Mouse (Mus musculus) heart, embryonic 11.5 days (tissue): ENCODE measurements around the gene Gm20696. TPM values are rescaled to one million over a fixed set of nuclear protein-coding genes. Genes with fewer than 3 reads are reported as not detected.

Source experiments
- ATAC-seq: fragments of 200-750 bp; cut with Nextera tagmentation; replicated peaks from 2 replicates; pipeline ENCODE4 v1.8.0; 2017; ENCODE audit warnings: moderate library complexity; ENCODE audit not compliant: insufficient number of reproducible peaks, low FRiP score, low TSS enrichment
- H3K27ac ChIP-seq: fragments of 300-500 bp; sonication (generic); 2 replicates; pipeline ENCODE4 v1.5.1; 2014; ENCODE audit warnings: mild to moderate bottlenecking, low read depth, low read length
- H3K27me3 ChIP-seq: fragments of 300-500 bp; sonication (generic); 2 replicates; pipeline ENCODE4 v1.6.1; 2014; ENCODE audit warnings: mild to moderate bottlenecking, low read length, mixed read lengths; ENCODE audit not compliant: control insufficient read depth, insufficient read depth
- H3K36me3 ChIP-seq: fragments of 300-500 bp; sonication (generic); 2 replicates; pipeline ENCODE4 v1.6.1; 2014; ENCODE audit warnings: mild to moderate bottlenecking, low read length, moderate library complexity, mixed read lengths; ENCODE audit not compliant: control insufficient read depth, insufficient read depth
- H3K4me1 ChIP-seq: fragments of 300-500 bp; sonication (generic); 2 replicates; pipeline ENCODE4 v1.6.1; 2014; ENCODE audit warnings: low read length; ENCODE audit not compliant: control insufficient read depth, insufficient read depth
- H3K4me2 ChIP-seq: fragments of 300-500 bp; sonication (generic); 2 replicates; pipeline ENCODE4 v1.6.1; 2014; ENCODE audit warnings: mild to moderate bottlenecking, moderate library complexity
- H3K4me3 ChIP-seq: fragments of 300-500 bp; sonication (generic); 2 replicates; pipeline ENCODE4 v1.5.1; 2014; ENCODE audit warnings: low read depth, low read length
- H3K9ac ChIP-seq: fragments of 300-500 bp; sonication (generic); 2 replicates; pipeline ENCODE4 v1.6.1; 2014; ENCODE audit warnings: mild to moderate bottlenecking, low read depth, low read length, moderate library complexity
- H3K9me3 ChIP-seq: fragments of 300-500 bp; sonication (generic); replicated peaks from 2 replicates; pipeline ENCODE4 v1.6.1; 2016; ENCODE audit warnings: low read length; ENCODE audit not compliant: control insufficient read depth
- WGBS: fragments of 180-500 bp; shearing (Covaris S2); extraction: QIAGEN DNeasy Blood & Tissue Kit; methylation state at CpG from one replicate; pipeline ENCODE4 v1.1.7; 2014; ENCODE audit not compliant: insufficient replicate concordance; 5-methylcytosine and 5-hydroxymethylcytosine counted together
- polyA plus RNA-seq: library from polyadenylated mRNA; unstranded; fragments of >200 nt; fragmentation: Nextera tagmentation; extraction: Ambion mirVana; gene quantifications from 2 replicates; pipeline ENCODE4 v1.2.1, GENCODE M21; 2014

Gm20696 gene
- polyA plus RNA-seq, 1 experiment from 2014 or later = 4.0 TPM

DNA sequence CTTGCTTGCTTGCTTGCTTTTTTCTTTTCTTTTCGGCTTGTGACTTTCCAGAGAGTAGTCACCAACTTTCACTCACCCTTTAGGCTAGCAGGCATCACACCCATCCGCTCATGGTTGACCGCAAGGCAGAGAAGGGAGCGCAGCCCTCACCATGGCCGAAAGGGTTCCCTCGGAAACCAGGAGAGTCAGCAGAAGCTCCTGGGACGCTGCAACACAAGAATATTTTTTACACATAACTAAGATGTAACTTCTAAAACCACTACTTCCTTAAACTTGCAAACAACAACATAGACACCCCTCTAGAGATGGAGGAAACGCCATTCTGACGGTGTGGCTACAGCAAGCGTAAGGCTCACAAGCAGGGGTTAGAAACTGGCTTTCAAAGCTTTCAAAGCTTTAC, 231.5 kb downstream of the Gm20696 start:
- Histone ChIP-seq H3K36me3 (0 out of 2 replicates have a peak, but pooled peaks cover 3% of the 10 kb centered on the region), H3K4me1 (peaks cover 14% of the 10 kb centered on the region), H3K4me2 (no peak overlapping the region), H3K27me3 (no peaks in the 10 kb centered on the region), H3K9me3 (no peaks in the 10 kb centered on the region), H3K9ac (no peak overlapping the region), H3K27ac (no peak overlapping the region), H3K4me3 (no peak overlapping the region)
- 90% methylated on average over 10 of the region's 10 CpGs for WGBS
- ATAC-seq = no peak

DNA sequence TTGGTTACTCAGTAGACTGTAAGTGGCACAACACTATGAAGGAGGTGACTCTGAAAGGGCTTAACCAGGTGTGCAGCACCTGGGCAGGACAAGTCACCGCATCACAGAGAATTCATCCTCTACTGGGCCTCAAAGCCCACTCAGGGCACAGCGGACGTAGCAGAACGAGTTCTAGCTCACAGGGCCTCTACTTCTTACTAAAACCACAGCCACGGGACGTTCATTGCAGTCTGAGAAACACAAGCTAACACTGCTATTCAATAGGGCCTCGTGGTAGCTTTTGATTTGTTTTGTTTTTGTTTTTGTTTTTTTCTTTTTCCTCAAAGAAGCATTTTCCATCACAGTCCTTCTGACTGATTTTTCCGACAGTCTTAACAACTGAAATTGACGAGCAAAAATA, 233.6 kb downstream of the Gm20696 start:
- Histone ChIP-seq H3K27ac (no peak overlapping the region), H3K4me2 (no peak overlapping the region), H3K4me1 (no peaks in the 10 kb centered on the region), H3K9me3 (no peaks in the 10 kb centered on the region), H3K27me3 (no peaks in the 10 kb centered on the region), H3K9ac (no peak overlapping the region), H3K36me3 (0 out of 2 replicates have a peak, but pooled peaks cover 3% of the 10 kb centered on the region), H3K4me3 (no peak overlapping the region)
- no peak for ATAC-seq
- WGBS = 84% methylated on average over 9 of the region's 9 CpGs

DNA sequence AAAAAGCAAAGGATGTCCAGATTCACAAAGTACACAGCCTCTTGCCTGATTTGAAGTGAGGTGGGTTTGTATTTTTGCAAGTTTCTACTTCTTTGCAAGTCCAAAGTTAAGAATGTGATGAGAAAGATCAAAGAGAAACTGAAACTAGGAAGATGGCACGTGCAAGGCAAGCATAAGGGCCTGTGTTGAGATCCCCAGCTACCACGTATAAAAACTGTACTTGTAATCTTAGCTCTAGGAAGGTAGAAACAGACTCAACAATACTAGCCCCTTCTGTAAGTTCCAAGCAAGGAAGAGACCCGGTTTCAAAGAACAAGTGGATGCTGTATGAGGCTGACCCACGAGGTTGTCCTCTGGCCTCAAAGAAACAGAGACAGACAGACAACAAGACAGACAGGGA, 234.7 kb downstream of the Gm20696 start:
- no peaks in the 10 kb centered on the region for H3K9me3 ChIP-seq
- H3K9ac ChIP-seq = no peak overlapping the region
- no peaks in the 10 kb centered on the region for H3K27me3 ChIP-seq
- H3K4me3 ChIP-seq = no peak overlapping the region
- ATAC-seq = no peak
- H3K27ac ChIP-seq = no peak overlapping the region
- 75% methylated on average over 4 of the region's 4 CpGs for whole genome bisulfite sequencing
- no peaks in the 10 kb centered on the region for H3K4me1 ChIP-seq
- 0 out of 2 replicates have a peak, but pooled peaks cover 3% of the 10 kb centered on the region for H3K36me3 ChIP-seq
- no peak overlapping the region for H3K4me2 ChIP-seq

DNA sequence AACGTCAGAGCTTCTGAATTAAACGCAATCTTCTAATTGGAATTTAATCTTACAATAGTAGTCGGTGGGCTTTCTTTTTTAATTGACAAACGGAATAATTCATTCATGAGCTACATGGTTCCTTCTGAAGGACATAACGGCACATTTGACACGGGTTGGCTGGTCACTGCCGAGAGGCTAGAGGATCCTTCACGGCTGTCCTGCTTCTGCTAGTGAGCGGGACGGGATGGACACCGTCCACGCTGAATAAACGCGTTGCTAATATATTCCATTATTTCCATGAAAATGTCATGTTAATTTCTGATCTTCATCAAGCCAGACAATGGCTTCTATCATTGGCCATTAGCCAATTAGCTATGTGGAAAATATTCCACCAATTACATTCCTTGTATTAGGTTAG, 236.0 kb downstream of the Gm20696 start:
- no peaks in the 10 kb centered on the region for H3K9me3 ChIP-seq
- H3K27me3 ChIP-seq = no peaks in the 10 kb centered on the region
- no peaks in the 10 kb centered on the region for H3K4me1 ChIP-seq
- no peak overlapping the region for H3K27ac ChIP-seq
- H3K36me3 ChIP-seq = 0 out of 2 replicates have a peak, but pooled peaks cover 3% of the 10 kb centered on the region
- no peak overlapping the region for H3K9ac ChIP-seq
- no peak overlapping the region for H3K4me2 ChIP-seq
- no peak for ATAC-seq
- WGBS = 93% methylated on average over 14 of the region's 14 CpGs
- no peak overlapping the region for H3K4me3 ChIP-seq

DNA sequence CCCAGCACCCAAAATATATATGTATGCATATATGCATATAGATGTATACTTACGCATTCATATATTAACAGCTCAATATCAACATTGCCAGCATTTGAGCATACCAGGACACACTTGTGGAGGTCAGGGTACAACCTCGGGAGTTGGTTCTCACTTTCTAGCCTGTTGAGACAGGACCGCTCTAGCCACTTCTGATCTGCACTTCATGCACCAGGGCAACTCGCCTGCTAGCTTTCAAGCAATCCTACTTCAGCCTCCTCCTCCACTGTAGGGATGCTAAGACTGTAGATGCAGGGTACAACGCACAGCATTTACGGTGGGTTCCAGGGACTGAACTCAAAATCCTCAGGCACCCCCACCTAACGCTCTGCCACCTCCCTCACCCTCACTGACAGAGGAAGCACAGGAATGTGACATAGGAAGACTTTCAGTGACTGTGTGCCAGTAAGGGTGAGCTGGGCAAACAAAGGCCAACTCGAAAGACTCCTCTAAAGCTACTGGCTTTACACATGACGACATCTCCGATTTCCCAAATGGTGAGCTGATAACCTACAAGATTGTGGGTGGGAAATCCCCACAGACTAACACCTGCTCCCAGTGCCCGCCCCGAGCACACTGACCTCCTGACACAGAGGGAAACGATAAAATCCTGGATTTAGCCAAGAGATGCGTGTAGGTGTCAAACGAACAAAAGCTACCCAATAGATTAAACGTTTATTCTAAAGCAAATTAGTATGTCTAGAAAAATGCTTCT, 237.0 kb downstream of the Gm20696 start:
- Histone ChIP-seq H3K27ac (no peak overlapping the region), H3K4me2 (no peak overlapping the region), H3K27me3 (no peaks in the 10 kb centered on the region), H3K9ac (no peak overlapping the region), H3K4me1 (no peaks in the 10 kb centered on the region), H3K9me3 (no peaks in the 10 kb centered on the region), H3K4me3 (no peak overlapping the region), H3K36me3 (no peaks in the 10 kb centered on the region)
- ATAC-seq = no peak
- WGBS = 69% methylated on average over 16 of the region's 16 CpGs

DNA sequence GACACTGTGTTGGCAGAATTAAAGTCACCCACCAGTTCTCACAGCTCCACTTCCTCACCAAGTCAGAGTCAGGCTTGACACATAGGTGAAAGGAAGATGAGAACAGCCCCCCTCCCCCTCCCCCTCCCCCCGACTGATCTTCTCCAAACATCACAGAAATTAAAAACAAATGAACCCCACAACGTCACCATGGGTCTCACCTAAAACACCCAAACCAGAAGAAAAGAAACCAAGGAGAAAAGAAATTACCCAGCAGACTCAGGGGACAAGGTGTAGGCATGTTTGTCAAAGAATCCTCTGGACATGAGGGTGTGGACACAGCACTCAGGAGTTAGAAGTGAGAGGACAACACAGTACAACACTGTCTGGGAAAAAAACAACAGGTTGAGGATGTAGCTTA, 237.6 kb downstream of the Gm20696 start:
- Histone ChIP-seq H3K27me3 (no peaks in the 10 kb centered on the region), H3K9me3 (no peaks in the 10 kb centered on the region), H3K27ac (no peak overlapping the region), H3K4me3 (no peak overlapping the region), H3K4me1 (no peaks in the 10 kb centered on the region), H3K9ac (no peak overlapping the region), H3K36me3 (no peaks in the 10 kb centered on the region), H3K4me2 (no peak overlapping the region)
- WGBS = 67% methylated on average over 2 of the region's 2 CpGs
- no peak for ATAC-seq

DNA sequence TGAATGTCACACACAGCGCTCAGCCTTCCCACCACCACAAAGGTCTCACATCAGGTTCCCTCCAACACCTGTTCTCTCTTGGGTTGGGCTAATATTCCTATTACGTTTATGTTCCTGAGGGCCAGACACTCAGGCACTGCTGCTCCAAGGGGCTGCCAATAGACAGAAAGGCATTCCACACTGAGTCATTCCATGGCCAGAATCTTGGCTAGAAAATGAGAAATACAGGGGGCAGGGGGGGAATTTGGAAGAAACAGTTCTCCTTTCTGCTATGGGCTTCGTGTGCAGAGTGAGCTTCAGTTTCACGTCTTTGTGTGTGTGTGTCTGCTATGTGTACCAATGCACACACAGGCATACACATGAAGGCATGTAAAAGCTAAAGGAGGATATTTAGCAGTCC, 239.3 kb downstream of the Gm20696 start:
- no peak overlapping the region for H3K4me2 ChIP-seq
- H3K9me3 ChIP-seq = no peaks in the 10 kb centered on the region
- H3K27me3 ChIP-seq = no peaks in the 10 kb centered on the region
- WGBS = 88% methylated on average over 4 of the region's 4 CpGs
- no peaks in the 10 kb centered on the region for H3K4me1 ChIP-seq
- H3K27ac ChIP-seq = no peak overlapping the region
- no peak for ATAC-seq
- H3K36me3 ChIP-seq = no peaks in the 10 kb centered on the region
- H3K4me3 ChIP-seq = no peak overlapping the region
- no peak overlapping the region for H3K9ac ChIP-seq

DNA sequence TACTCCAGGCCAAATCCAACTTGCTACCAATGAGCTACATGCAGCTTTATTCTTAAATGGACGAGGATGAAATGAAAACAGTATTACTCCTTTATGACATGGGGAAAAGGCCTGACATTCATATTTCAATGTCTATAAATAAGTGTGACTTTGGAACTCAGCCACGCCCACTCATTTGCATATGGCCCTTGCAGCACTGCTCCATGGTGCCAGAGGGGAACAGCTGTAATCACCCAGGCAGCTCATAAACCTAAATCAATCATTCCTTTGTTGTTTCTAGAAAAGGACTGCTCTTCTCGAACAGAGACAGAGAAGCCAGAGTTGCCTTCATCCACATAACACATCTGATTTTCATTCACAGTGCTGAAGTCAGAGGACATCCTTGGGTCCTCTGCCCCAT, 241.6 kb downstream of the Gm20696 start:
- no peak for ATAC-seq
- H3K27ac ChIP-seq = no peak overlapping the region

DNA sequence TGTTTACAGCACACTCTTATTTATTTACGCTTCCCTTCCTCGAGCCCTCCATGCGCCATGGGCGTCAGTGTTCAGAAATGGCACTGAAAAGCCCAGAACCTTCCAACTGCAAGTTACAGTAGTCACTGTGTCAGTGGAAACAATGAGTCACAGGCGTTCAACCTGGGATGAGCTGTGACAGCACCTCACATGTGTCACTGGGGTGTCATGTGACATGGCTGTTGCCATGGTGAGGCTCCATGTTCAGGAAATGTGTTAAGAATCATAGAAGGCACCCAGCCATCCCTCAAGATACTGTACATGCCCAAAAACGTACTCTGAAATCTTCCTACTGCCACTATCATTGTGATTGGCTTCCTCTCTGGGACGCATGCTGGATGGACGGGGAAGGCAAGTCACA, 245.9 kb downstream of the Gm20696 start:
- Histone ChIP-seq H3K9ac (no peak overlapping the region), H3K4me1 (no peaks in the 10 kb centered on the region), H3K27ac (no peak overlapping the region), H3K4me2 (no peak overlapping the region), H3K36me3 (no peaks in the 10 kb centered on the region), H3K9me3 (no peaks in the 10 kb centered on the region), H3K4me3 (no peak overlapping the region), H3K27me3 (no peaks in the 10 kb centered on the region)
- 77% methylated on average over 8 of the region's 8 CpGs for WGBS
- no peak for ATAC-seq

More for the DNA sequence above, 241.6 kb downstream of the Gm20696 start:
- no peaks in the 10 kb centered on the region for H3K36me3 ChIP-seq
- H3K4me1 ChIP-seq = no peaks in the 10 kb centered on the region
- 70% methylated on average over 3 of the region's 3 CpGs for WGBS
- no peaks in the 10 kb centered on the region for H3K9me3 ChIP-seq
- H3K4me3 ChIP-seq = no peak overlapping the region
- no peak overlapping the region for H3K4me2 ChIP-seq
- H3K27me3 ChIP-seq = no peaks in the 10 kb centered on the region
- H3K9ac ChIP-seq = no peak overlapping the region
